Mouse (Mus musculus) megakaryocyte progenitor cell, adult 5-6 weeks (primary cell): ENCODE data around the gene Cutal. TPM values are rescaled to one million over a fixed set of nuclear protein-coding genes. Genes with fewer than 3 reads are reported as not detected.

Experiments
- ATAC-seq: replicated peaks from 2 replicates; pipeline ENCODE4 v1.8.0; 2016; ENCODE audit warnings: mild to moderate bottlenecking, moderate TSS enrichment, inconsistent platforms; ENCODE audit not compliant: poor library complexity
- total RNA-seq, 2 experiments: library from RNA; stranded (forward) in 1 of 2; stranded (reverse) in 1 of 2; fragments of 157-497, 149-512 nt in 1 of 2; fragments of 200-1000 nt in 1 of 2; gene quantifications; 2 replicates each; pipeline versions ENCODE4 v1.2.3 to v1.2.4; 2015 to 2017

Cutal gene
- total RNA-seq, 2 experiments from 2014 or later = not detected

GRCm38 (mm10) chr2:34882757-34883156, 8.6 kb downstream of the Cutal start:
- ATAC-seq = no peak

- no peak for ATAC-seq
Measured at GRCm38 (mm10) chr2:34883190-34883589, 9.0 kb downstream of the Cutal start.

DNA sequence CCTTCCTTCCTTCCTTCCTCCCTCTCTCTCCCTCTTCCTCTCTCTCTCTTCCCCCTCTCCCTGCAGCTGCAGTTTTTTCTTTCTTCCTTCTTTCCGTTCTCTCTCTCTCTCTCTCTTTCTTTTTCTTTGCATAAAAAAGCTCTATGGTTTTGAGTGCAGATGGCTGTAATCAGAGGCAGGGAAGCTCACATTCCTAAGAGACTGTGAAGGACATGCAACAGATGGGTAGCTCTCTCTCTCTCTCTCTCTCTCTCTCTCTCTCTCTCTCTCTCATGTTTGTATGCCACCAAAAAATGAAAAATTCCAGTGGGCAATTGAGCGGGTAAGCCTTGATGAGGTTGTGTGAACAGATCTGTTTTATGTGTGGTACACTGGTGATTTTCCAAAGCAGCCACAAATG, 10.0 kb downstream of the Cutal start:
- ATAC-seq = no peak

DNA sequence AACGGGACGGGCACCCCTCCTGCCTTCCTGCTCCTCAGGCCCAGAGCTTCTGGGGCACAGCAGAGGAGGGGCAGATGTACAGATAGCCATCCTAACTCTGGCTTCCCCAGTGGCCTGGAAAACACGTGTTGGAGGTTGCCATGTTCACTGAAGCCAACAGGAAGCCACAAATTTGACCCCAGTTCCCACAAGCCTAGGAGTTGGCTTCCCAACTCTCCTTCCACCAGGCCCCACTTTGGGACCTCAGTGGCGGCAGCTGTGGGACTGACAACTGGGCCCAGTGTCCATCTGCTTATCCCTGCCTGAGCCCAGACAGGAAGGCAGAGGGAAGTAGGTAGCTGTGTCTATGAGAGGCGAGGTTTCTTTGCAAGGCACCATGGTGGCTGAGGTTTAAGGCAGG, 19.8 kb downstream of the Cutal start:
- peak; percentile 37 for ATAC-seq

DNA sequence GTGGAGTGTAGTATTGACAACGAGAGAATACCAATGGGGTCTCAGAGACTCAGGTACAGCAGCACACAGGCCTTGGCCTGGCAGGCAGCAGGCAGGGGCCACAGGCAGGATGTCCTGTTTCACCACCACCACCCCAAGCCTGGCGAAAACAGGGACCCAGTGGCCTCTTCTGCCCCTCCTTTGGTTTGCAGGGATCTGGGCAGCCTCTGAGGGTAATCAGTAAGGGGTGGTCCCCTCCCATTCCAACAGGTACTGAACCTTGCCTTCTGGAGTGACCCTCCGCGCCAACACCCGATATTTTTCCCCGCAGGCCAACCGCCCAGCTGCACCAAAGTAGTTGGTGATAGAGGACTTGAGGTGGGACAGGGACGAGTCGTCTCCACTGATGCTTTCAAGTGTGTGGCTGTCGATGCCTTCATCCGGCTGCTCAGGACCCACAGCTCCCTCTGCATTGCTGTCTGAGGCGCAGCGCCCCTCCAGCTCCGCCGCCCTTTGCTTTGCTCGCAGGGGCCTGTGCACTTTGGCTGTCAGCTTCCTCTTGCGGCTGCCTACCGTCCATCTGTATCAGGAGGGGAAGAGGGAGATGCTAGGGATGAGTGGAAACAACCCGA, 21.4 kb downstream of the Cutal start:
- no peak for ATAC-seq

DNA sequence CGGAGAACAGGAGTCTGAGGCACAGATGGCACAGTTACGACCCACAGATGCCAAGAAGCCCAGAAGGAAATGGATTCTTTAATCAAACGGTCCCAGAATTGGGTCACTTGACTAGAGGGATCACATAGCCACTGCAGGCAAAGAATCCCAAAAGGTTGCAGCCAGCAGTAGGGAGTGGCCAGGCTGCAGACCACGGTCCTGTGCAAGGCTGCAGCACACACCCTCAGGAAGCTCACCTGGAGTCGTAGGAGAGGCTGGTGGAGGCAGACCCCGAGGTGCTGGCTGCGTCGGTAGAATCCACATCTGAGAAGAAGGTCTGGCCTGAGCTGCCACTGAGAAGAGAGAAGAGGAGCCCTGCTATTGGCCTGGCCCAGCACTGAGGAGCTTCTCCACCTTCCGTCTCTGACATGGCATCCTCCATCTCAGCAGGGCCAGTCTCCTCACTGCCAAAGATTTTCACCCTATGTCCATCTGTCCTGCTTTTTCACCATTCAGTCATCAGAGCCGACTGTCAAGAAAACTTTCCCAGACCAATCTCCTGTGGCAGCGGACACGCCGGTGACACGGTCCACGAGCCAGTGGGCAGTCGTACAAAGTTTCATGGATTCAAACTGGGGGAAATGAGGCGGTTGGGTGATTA, 22.7 kb downstream of the Cutal start:
- no peak for ATAC-seq

GRCm38 (mm10) chr2:34897820-34898219, 23.6 kb downstream of the Cutal start:
- peak; percentile 85 for ATAC-seq

DNA sequence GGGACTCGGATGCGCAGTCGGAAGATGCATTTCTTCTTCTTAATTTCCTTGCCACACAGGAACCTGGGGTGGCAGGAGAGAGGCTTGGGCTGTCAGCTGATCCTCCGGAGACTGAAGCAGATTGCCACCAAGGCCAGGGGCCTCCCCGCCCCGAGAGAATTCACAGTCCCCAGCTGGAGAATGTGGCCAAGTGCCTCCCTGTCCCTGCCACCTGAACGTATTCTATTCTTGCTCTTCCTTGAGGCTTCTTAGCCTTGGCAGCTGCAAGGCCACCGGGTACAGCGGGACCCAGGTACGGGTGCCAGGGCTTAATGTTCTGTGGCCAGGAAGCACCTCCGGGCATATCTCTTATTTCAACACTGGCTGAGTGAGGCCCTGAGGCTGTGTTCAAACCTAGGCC, 25.5 kb downstream of the Cutal start:
- no peak for ATAC-seq

DNA sequence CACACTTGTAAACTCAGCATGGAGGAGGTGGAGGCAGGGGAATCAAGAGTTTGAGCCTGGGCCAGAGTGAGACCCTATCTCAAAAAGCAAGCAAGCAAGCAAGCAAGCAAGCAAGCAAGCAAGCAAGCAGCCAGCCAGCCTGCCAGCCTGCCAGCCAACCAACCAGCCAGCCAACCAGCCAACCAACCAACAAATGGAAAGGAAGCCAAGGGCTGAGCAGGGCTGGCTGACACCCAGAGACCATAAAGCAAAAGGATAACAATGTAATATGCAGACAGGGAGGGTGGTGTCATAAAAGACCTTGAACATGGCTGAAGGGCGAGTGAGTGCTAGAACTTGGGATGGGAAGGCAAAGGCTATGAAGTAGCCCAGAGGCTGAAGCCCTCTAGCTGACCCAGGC, 26.2 kb downstream of the Cutal start:
- no peak for ATAC-seq

DNA sequence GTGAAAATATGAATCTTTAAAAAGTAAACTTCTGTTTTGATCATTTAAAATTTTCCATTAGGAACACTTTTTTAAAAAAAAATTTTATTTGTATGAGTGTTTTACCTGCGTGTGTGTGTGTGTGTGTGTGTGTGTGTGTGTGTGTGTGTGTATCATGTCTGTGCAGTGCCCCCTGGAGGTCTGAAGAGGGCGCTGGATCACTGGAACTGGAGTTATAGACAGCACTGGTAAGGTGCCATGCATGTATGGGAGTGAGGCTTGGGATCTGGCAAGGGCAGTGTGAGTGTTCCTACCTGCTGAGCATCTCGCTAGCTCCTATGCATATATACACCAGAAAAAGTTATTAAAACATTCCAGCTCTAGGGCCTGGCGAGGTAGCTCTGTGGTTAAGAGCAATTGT, 27.5 kb downstream of the Cutal start:
- ATAC-seq = no peak

GRCm38 (mm10) chr2:34902731-34903130, 28.5 kb downstream of the Cutal start:
- no peak for ATAC-seq

DNA sequence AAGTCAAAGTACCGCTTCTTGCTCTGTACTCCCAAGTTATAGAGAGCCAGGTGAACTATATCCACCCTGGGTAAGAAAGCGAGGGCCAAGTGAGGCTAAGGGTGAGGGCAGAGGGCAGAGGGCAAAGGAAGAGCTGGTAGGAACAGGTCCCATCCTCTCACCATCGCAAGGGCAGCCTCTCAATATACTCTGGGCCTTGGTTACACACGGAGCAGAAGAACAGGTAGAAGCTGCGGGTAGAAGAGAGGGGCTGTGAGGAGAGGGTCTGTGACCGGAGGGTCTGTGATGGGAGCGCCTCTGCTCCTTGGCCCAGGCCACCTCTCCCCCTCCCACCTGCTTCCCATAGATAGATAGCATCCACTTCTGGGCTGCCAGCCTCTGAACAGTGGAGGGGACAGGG, 29.0 kb downstream of the Cutal start:
- ATAC-seq = no peak

DNA sequence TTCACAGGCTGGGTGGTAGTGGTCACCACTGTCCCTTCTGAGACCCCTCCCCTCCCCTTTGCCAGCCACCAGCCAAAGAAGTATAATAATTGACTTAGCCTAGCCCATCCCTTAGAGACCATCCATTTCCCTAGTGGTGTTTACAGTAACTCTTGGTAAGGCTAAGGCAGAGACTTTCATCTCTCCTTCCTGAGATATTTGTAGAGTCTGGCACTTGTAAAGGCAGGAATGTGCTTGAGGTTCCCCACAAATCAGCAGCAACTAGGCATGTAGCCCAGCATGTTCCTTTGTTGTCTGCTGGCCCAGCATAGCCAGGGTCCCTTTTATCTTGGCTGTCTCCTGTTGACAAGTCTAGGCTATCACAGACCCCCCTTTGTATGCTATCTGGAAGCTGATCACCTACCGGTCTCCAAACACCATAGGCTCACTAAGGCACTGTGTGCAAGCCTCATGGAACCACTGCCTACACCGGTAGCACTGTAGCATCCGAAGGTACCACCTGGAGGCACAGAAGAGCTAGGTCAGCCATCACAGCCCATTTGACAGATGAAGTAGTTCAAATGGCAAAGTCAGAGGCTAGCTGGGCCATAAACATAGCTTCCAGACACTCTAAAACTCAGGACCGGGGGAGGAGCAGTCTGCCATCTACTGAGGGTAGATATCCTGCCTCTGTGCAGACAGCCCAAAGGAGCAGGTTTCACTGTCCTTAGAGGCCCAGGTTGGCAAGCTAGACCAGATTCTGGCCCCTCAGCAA, 29.6 kb downstream of the Cutal start:
- no peak for ATAC-seq

GRCm38 (mm10) chr2:34904849-34905542, 30.8 kb downstream of the Cutal start:
- peak; percentile 85 for ATAC-seq

DNA sequence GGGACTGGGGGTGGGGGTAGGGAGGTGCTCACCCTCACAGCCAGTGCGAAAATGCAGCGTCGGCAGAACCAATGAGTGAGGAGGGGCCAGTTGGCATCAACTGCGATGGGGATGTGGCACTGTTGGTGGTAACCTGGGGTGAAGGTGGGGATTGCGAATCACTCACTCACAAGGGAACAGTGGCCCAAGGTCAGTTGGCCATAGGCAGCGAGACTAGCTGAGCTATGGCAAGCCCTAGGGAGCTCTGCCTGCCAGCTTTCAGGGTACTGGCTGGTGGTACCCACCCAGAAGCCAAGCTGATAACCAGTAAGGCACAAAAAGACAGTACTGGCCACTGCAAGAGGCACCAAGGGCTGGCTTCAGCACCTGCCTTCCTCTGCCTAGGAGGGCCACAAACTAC, 32.2 kb downstream of the Cutal start:
- no peak for ATAC-seq

GRCm38 (mm10) chr2:34906861-34907604, 32.8 kb downstream of the Cutal start:
- peak; percentile 36 for ATAC-seq

DNA sequence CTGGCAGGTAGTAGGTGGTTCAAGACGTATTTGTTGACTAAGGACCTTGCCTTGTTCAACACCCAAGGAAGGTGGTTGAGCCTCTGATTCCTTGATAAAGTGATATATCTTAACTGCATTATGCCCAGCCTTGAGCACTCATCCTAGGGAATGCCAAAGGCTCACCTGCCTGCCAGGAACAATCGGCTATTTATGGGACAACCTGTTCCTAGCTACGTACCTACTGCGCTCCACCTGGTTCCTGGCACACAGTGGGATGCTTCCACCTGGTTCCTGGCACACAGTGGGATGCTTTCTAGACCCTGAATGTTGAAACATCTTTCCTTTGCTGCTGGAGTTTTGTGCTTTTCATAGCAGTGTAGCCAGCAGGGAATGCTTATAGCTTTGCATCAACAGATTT, 35.5 kb downstream of the Cutal start:
- ATAC-seq = no peak

- no peak for ATAC-seq
Measured at GRCm38 (mm10) chr2:34911871-34912270, 37.7 kb downstream of the Cutal start.

GRCm38 (mm10) chr2:34912613-34913012, 38.4 kb downstream of the Cutal start:
- no peak for ATAC-seq

- peak; percentile 43; the same call in 1 of the 2 replicates for ATAC-seq
Measured at GRCm38 (mm10) chr2:34913218-34914068, 39.2 kb downstream of the Cutal start, which contains the start of gene Phf19. Gene Phf19 (minus strand): TSS chr2:34914026.
